Mouse (Mus musculus): ENCODE data around the gene Dyrk3.

Gene Dyrk3

GRCm38 (mm10) chr1:131107575-131108308 lies 30.4 kb downstream of the Dyrk3 start:
- DNase-seq: no peak

- DNase-seq: no peak
Observed at GRCm38 (mm10) chr1:131103776-131104424, 34.2 kb downstream of the Dyrk3 start.

- no peak for DNase-seq
Observed at GRCm38 (mm10) chr1:131100808-131101207, 37.3 kb downstream of the Dyrk3 start.

GRCm38 (mm10) chr1:131097700-131098094 lies 40.4 kb downstream of the Dyrk3 start, which contains the start of gene Mapkapk2:
Mapkapk2 (minus strand) TSS chr1:131097826.
- peak; percentile 89 for DNase-seq

GRCm38 (mm10) chr1:131096803-131097699 lies 41.1 kb downstream of the Dyrk3 start:
- peak; percentile 52 for DNase-seq

GRCm38 (mm10) chr1:131096132-131096695 lies 41.9 kb downstream of the Dyrk3 start:
- no peak for DNase-seq

GRCm38 (mm10) chr1:131095574-131095973 lies 42.6 kb downstream of the Dyrk3 start:
- DNase-seq: no peak

GRCm38 (mm10) chr1:131093889-131094288 lies 44.3 kb downstream of the Dyrk3 start:
- no peak for DNase-seq

GRCm38 (mm10) chr1:131092846-131093245 lies 45.3 kb downstream of the Dyrk3 start:
- DNase-seq: no peak

GRCm38 (mm10) chr1:131092173-131092572 lies 46.0 kb downstream of the Dyrk3 start:
- DNase-seq: no peak

GRCm38 (mm10) chr1:131091481-131091880 lies 46.7 kb downstream of the Dyrk3 start:
- no peak for DNase-seq

GRCm38 (mm10) chr1:131090877-131091276 lies 47.3 kb downstream of the Dyrk3 start:
- DNase-seq: no peak

GRCm38 (mm10) chr1:131090261-131090660 lies 47.9 kb downstream of the Dyrk3 start:
- DNase-seq: no peak

GRCm38 (mm10) chr1:131089525-131090127 lies 48.5 kb downstream of the Dyrk3 start:
- DNase-seq: no peak

- no peak for DNase-seq
Observed at GRCm38 (mm10) chr1:131088547-131088946, 49.6 kb downstream of the Dyrk3 start.

GRCm38 (mm10) chr1:131086907-131087306 lies 51.2 kb downstream of the Dyrk3 start:
- no peak for DNase-seq

- no peak for DNase-seq
Observed at GRCm38 (mm10) chr1:131085957-131086739, 52.0 kb downstream of the Dyrk3 start.

GRCm38 (mm10) chr1:131085272-131085671 lies 52.9 kb downstream of the Dyrk3 start:
- no peak for DNase-seq

GRCm38 (mm10) chr1:131084289-131084688 lies 53.9 kb downstream of the Dyrk3 start:
- DNase-seq: no peak

- no peak for DNase-seq
Observed at GRCm38 (mm10) chr1:131083609-131084008, 54.5 kb downstream of the Dyrk3 start.

GRCm38 (mm10) chr1:131083122-131083521 lies 55.0 kb downstream of the Dyrk3 start:
- no peak for DNase-seq

- no peak for DNase-seq
Observed at GRCm38 (mm10) chr1:131080686-131081085, 57.5 kb downstream of the Dyrk3 start.

All from cerebellum, adult 9-11 months (tissue).